Mouse (Mus musculus) bone marrow, adult 2 months (tissue): ENCODE data around the gene Aacs. TPM values are rescaled to one million over a fixed set of nuclear protein-coding genes. Genes with fewer than 3 reads are reported as not detected.

Source experiments
- H3K27ac ChIP-seq: fragments of 200-500 bp; 2 replicates; pipeline ENCODE4 v1.5.1; 2012; ENCODE audit warnings: low read depth, mild to moderate bottlenecking, control low read depth, inconsistent platforms, low read length; ENCODE audit not compliant: control insufficient read depth, poor library complexity, insufficient read depth
- H3K4me1 ChIP-seq: fragments of 200-500 bp; 2 replicates; pipeline ENCODE4 v1.6.1; 2011; ENCODE audit warnings: low read length; ENCODE audit not compliant: control insufficient read depth, insufficient read depth
- H3K4me3 ChIP-seq: fragments of 200-500 bp; replicated peaks from 2 replicates; pipeline ENCODE3; 2011; ENCODE audit warnings: mild to moderate bottlenecking, low read depth, low read length, control low read depth; ENCODE audit not compliant: control insufficient read depth
- CTCF ChIP-seq: fragments of 200-500 bp; IDR thresholded peaks from 2 replicates; pipeline ENCODE4 v1.5.1; 2011; ENCODE audit warnings: low read length, control low read depth; ENCODE audit not compliant: control insufficient read depth, insufficient read depth
- POLR2A ChIP-seq: fragments of 200-500 bp; IDR thresholded peaks from 2 replicates; pipeline ENCODE4 v1.6.1; 2011; ENCODE audit warnings: low read depth, mild to moderate bottlenecking, control low read depth, low read length, borderline replicate concordance; ENCODE audit not compliant: control insufficient read depth
- WGBS: fragments of 180-500 bp; shearing (Covaris S2); methylation state at CpG from one replicate; pipeline ENCODE4 v1.1.7; 2018; 5-methylcytosine and 5-hydroxymethylcytosine counted together
- polyA plus RNA-seq: library from polyadenylated mRNA; stranded (reverse); fragments of >200 nt; gene quantifications from 2 replicates; pipeline ENCODE4 v1.2.4, GENCODE M21; 2011; ENCODE audit warnings: low replicate concordance; ENCODE audit not compliant: missing spikeins, insufficient read depth, insufficient read length

Gene Aacs
- polyA plus RNA-seq, 1 experiment, result 18.4 TPM

DNA sequence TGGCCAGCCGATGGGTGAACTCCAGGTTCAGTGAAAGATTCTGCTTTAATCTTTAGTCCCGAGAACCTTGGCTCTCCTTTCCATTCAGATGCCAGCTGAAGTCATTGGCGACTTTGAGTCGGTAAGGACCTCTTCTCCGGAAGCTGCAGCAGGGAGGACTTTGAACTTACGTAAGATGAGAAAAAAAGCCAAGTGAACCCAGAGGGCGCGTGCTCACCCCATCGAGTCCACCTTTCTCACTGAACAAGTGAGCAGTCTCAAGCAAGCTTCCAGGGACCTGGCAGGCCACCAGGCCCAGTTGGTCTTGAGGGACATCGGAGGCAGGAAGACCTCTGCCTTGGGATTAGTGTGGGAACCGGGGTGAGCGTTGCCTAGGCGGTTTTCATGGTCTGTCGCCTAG, 8.4 kb upstream of the Aacs start:
- no peak overlapping the region for H3K27ac ChIP-seq
- WGBS, result 89% methylated on average over 14 of the region's 14 CpGs
- no peak for TF ChIP-seq CTCF
- no peak for TF ChIP-seq POLR2A
- H3K4me3 ChIP-seq, result no peak overlapping the region
- peaks cover 4% of the 10 kb centered on the region for H3K4me1 ChIP-seq

DNA sequence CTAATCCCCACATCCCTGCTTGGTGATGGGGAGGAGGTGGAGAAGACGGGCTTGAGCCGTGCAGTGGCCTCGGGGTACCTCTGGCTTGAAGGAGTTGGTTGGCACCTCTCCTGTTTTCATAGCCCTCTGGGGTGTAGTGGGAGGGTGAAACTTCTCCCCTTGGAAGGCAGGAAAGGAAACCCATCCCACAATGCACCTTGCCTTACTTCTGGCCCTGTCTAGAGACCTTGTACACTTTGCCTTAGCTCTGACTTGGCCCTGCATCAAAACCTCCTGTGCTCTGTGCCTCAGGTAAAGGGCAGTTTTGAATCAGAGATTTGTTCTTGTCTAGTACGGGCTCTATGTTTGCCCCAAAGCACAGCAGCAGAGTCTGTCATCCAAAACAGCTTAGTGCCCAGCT, 4.9 kb upstream of the Aacs start:
- H3K4me3 ChIP-seq, result no peak overlapping the region
- no peak for TF ChIP-seq POLR2A
- no peak for TF ChIP-seq CTCF
- H3K4me1 ChIP-seq, result no peaks in the 10 kb centered on the region
- H3K27ac ChIP-seq, result no peak overlapping the region
- 93% methylated on average over 4 of the region's 4 CpGs for WGBS

DNA sequence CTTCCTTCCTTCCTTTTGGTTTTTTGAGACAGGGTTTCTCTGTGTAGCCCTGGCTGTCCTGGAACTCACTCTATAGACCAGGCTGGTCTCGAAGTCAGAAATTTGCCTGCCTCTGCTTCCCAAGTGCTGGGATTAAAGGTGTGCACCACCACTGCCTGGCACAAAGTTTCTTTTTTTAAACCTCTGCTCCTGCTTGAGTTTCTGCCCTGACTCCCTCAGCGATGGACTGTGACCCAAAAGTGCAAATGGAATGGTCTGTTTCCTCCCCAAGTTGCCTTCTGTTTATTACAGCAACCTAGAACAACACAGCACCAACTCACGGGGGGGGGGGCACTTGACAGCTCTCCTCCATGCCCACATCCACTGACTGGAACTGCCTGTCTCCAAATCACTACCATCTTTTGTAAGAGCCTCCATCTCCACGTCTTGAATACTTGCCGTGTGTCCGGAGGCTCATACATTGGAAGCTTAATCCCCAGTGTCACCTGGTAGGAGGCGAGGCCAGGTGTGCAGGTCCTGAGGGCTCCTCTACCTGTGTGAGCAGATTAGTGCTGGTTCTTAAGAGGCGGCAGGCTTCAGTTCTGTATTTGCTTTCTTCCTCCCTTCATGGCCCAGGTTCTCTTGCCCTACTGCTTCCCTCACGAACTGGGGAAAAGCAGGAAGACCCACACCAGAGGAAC, 2.7 kb upstream of the Aacs start:
- WGBS, result 78% methylated on average over 9 of the region's 9 CpGs
- TF ChIP-seq POLR2A, result no peak
- no peak for TF ChIP-seq CTCF
- Histone ChIP-seq H3K4me3 (no peak overlapping the region), H3K4me1 (no peaks in the 10 kb centered on the region; the same call in 1 of the 2 replicates), H3K27ac (no peak overlapping the region)

DNA sequence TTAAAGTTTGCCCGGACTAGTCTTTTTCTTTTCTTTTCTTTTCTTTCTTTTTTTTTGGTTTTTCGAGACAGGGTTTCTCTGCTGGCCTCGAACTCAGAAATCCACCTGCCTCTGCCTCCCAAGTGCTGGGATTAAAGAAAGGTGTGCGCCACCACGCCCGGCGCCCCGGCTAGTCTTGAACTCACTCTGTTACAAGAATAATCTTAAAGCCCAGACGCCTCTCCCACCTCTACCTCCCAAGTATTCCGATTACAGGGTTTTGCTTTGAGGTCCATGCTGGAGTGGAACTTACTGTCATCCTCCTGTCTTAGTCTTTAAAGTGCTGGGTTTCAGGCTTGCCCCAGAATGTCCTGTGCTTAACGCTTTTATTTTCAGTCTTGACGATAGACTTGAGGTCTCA, 584 bp upstream of the Aacs start:
- WGBS, result 61% methylated on average over 12 of the region's 12 CpGs
- H3K4me1 ChIP-seq, result no peaks in the 10 kb centered on the region; the same call in 1 of the 2 replicates
- peak overlapping the region; percentile 86 for H3K4me3 ChIP-seq
- H3K27ac ChIP-seq, result peak overlapping the region; percentile 67
- no peak for TF ChIP-seq CTCF
- TF ChIP-seq POLR2A, result no peak

DNA sequence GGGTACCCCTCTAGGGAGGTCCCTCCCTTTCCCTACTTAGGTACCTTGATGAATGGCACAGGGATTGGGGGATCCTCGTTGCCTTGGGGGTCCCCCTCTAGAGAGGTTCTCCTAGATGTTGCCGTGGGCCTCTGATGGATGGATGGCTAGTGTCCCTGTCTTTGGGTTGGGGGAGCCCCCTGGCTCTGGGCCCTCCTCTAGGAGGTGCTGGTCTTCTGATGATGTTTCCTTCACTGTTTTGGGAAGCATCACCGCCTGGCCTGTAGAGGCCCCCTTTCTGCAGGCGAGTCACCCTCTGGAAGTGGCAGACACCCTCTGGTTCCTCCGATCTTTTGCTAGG, 642 bp downstream of the Aacs start:
- H3K27ac ChIP-seq, result peak overlapping the region; percentile 69; the same call in 1 of the 2 replicates
- peak overlapping the region; percentile 86 for H3K4me3 ChIP-seq
- WGBS, result 19% methylated on average over 5 of the region's 5 CpGs
- TF ChIP-seq CTCF (no peak), POLR2A (no peak)
- H3K4me1 ChIP-seq, result no peaks in the 10 kb centered on the region; the same call in 1 of the 2 replicates

DNA sequence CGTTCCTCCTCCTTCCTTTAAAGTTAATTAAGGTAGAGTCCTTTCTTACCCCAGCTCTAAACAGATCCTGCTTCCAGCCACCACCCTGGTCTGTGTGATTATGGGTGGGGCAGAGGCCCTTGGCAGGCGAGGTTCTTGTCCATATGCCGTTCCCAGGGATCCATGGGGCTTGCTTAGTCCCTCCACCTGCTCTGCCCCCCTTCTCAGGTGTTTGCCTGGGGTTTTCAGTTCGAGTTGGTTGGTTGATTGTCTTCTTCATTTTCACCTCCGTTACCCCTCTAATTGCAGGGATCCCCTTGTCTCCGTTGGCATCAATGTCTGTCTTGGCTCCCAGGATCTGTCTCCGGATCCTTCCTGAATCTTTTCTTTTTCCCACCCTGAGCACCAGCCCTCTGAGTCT, 1.2 kb downstream of the Aacs start:
- TF ChIP-seq POLR2A, result no peak
- no peak for TF ChIP-seq CTCF
- 67% methylated on average over 7 of the region's 7 CpGs for WGBS
- H3K4me3 ChIP-seq, result no peak overlapping the region
- no peak overlapping the region for H3K27ac ChIP-seq
- no peaks in the 10 kb centered on the region; the same call in 1 of the 2 replicates for H3K4me1 ChIP-seq

DNA sequence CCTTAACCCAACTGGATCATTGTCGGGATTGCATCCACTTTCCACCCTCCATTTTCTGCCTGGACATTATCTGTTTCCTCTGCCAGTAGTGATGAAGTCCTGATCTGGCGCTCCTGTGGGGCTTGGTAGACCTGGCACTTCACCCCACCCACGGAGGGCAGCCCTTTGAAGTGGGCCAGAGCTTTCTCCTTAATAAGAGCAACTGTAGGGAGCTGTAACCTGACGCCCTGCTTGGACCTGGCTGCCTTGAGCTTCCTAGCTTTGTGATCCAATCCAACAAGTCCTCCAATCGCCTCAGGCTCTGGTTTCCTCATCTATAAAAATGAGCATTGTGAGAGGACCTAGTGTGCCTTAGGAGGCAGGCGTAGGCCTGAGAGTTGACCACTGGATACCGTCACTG, 1.9 kb downstream of the Aacs start:
- Histone ChIP-seq H3K4me1 (peaks cover 5% of the 10 kb centered on the region), H3K4me3 (no peak overlapping the region), H3K27ac (no peak overlapping the region)
- 81% methylated on average over 7 of the region's 7 CpGs for WGBS
- TF ChIP-seq POLR2A (no peak), CTCF (no peak)

DNA sequence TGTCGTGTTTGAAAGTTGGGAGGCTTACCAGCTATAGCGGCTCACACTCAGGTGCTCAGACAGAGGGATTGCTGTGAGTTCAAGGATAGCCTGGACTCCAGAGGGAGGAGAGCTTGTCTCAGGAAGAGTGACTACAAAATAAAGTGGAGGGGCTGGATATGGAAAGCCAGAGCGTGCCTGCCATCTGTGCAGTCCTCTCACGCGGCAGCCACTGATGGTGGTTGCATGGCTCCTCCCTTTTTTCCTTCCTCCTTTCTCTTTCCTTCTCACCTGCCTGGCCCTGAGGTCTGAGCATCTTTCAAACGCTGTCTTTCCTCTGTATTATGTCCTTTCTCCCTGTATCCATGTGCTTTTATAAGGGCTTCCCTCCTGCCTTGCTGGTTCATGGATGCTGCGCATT, 2.4 kb downstream of the Aacs start:
- H3K27ac ChIP-seq, result no peak overlapping the region
- H3K4me3 ChIP-seq, result no peak overlapping the region
- TF ChIP-seq CTCF (no peak), POLR2A (no peak)
- peaks cover 9% of the 10 kb centered on the region for H3K4me1 ChIP-seq
- whole genome bisulfite sequencing, result 61% methylated on average over 7 of the region's 7 CpGs

DNA sequence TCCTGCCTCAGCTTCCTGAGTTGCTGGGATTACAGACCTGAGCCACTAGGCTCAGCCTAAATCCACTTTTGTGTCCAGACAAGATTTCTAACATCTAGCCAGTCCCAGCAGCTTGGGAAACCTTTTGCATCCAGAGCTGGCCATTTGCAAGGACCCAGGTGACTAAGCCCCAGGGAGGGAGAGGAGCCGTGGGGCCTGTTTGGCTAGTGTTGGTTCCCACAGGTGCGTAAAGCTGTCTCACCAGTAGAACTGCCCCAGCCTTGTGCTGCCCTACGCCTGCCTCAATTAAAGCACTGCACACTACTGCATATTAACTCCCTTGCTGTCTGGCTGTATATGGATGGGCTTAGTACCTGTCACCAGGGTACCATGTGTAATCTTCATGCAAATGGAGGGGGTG, 3.8 kb downstream of the Aacs start:
- WGBS, result 85% methylated on average over 3 of the region's 3 CpGs
- peaks cover 9% of the 10 kb centered on the region for H3K4me1 ChIP-seq
- H3K4me3 ChIP-seq, result no peak overlapping the region
- TF ChIP-seq POLR2A (no peak), CTCF (no peak)
- no peak overlapping the region for H3K27ac ChIP-seq
